9 mouse cellular contexts compared by ENCODE assay signal in the genomic region with DNA sequence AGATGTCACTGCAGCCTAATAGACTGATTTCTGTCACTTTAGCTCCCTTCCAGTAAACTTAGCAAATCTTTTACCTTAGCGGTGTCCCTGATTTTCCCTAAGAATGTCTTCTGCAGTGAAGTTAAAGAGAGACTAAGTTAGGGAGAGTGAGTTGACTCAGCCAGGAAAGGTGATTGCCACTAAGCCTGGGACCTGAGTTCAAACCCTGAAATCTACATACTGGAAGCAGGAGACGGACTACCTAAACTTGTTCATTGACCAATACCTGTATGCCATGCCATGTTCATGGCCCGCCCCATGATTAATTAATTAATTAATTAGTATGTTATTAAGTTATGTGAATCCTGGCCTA. TPM values are rescaled to one million over a fixed set of nuclear protein-coding genes. Genes with fewer than 3 reads are reported as not detected.
A peak's percentile ranks its signal among the peaks of the same experiment; 100 is the strongest.
DNase-seq lines count a peak whose midpoint lies in the region; ATAC-seq lines count a peak whose summit lies in the region.
"Had no signal": no experiment of that assay in that cellular context is flagged by ENCODE, and none has a peak within 500 bp of the region (broad histone marks: within the 10 kb centered on the region; RNA-seq: fewer than 3 reads in every experiment).

No protein-coding gene starts in this region.

- H3K4me2 ChIP-seq in midbrain, embryonic 11.5 days, result no peak overlapping the region
- no peak overlapping the region for H3K4me2 ChIP-seq in hindbrain, embryonic 12.5 days (replicated peaks)
- no peak overlapping the region for H3K4me2 ChIP-seq in midbrain, embryonic 12.5 days (replicated peaks)
- H3K4me2 ChIP-seq: heart, embryonic 15.5 days had no signal

- no peaks in the 10 kb centered on the region for H3K9me3 ChIP-seq in midbrain, embryonic 11.5 days (ENCODE audit: control insufficient read depth, low read length)
- H3K9me3 ChIP-seq in midbrain, embryonic 10.5 days (replicated peaks), result no peaks in the 10 kb centered on the region
- no peaks in the 10 kb centered on the region for H3K9me3 ChIP-seq in hindbrain, embryonic 12.5 days (replicated peaks)
- H3K9me3 ChIP-seq in midbrain, embryonic 12.5 days, result no peaks in the 10 kb centered on the region
- H3K9me3 ChIP-seq: heart, embryonic 15.5 days had no signal

- DNase-seq in cerebellum, adult 9-10 months, result peak; percentile 61
- no peak for DNase-seq in cerebellum, adult 9-11 months
- peak; percentile 97 for DNase-seq in midbrain, embryonic 11.5 days (ENCODE audit: low spot score, missing footprints)
- DNase-seq in midbrain, embryonic 10.5 days (ENCODE audit: low spot score), result no peak
- DNase-seq in right cerebral cortex, postnatal 14 days, result no peak
- no peak for DNase-seq in spleen, adult 18-20 months

- 58% methylated on average over 3 of the region's 3 CpGs for WGBS in midbrain, embryonic 11.5 days
- WGBS in midbrain, embryonic 10.5 days, result 57% methylated on average over 3 of the region's 3 CpGs
- 60% methylated on average over 3 of the region's 3 CpGs for WGBS in hindbrain, embryonic 12.5 days
- 59% methylated on average over 3 of the region's 3 CpGs for WGBS in midbrain, embryonic 12.5 days

- ATAC-seq in midbrain, embryonic 11.5 days (ENCODE audit: low FRiP score), result peak; percentile 52; the same call in 1 of the 2 replicates
- ATAC-seq in hindbrain, embryonic 12.5 days (ENCODE audit: low FRiP score), result peak; percentile 50; the same call in 1 of the 2 replicates
- peak; percentile 52; the same call in 1 of the 2 replicates for ATAC-seq in midbrain, embryonic 12.5 days (ENCODE audit: low FRiP score, low read depth)

- H3K27ac ChIP-seq in midbrain, embryonic 11.5 days (ENCODE audit: low read depth, low read length), result no peak overlapping the region
- no peak overlapping the region for H3K27ac ChIP-seq in midbrain, embryonic 10.5 days (replicated peaks)
- H3K27ac ChIP-seq in hindbrain, embryonic 12.5 days, result no peak overlapping the region
- H3K27ac ChIP-seq in midbrain, embryonic 12.5 days (replicated peaks), result no peak overlapping the region
- H3K27ac ChIP-seq: heart, embryonic 15.5 days had no signal

- no peaks in the 10 kb centered on the region for H3K27me3 ChIP-seq in midbrain, embryonic 11.5 days (ENCODE audit: control insufficient read depth, insufficient read depth, low read length)
- H3K27me3 ChIP-seq in midbrain, embryonic 10.5 days (ENCODE audit: low read depth, poor library complexity, severe bottlenecking), result no peaks in the 10 kb centered on the region
- no peaks in the 10 kb centered on the region for H3K27me3 ChIP-seq in hindbrain, embryonic 12.5 days
- no peaks in the 10 kb centered on the region; the same call in 1 of the 2 replicates for H3K27me3 ChIP-seq in midbrain, embryonic 12.5 days
- H3K27me3 ChIP-seq: heart, embryonic 15.5 days had no signal

- H3K36me3 ChIP-seq in midbrain, embryonic 11.5 days (ENCODE audit: control insufficient read depth, insufficient read depth, low read length), result no peaks in the 10 kb centered on the region
- no peaks in the 10 kb centered on the region for H3K36me3 ChIP-seq in midbrain, embryonic 10.5 days
- H3K36me3 ChIP-seq in hindbrain, embryonic 12.5 days, result no peaks in the 10 kb centered on the region
- H3K36me3 ChIP-seq in midbrain, embryonic 12.5 days, result no peaks in the 10 kb centered on the region
- H3K36me3 ChIP-seq: heart, embryonic 15.5 days had no signal

- H3K9ac ChIP-seq in midbrain, embryonic 11.5 days (ENCODE audit: low read length), result no peak overlapping the region
- no peak overlapping the region for H3K9ac ChIP-seq in hindbrain, embryonic 12.5 days
- no peak overlapping the region for H3K9ac ChIP-seq in midbrain, embryonic 12.5 days (replicated peaks)
- H3K9ac ChIP-seq: heart, embryonic 15.5 days had no signal

- H3K4me1 ChIP-seq in midbrain, embryonic 11.5 days (ENCODE audit: control insufficient read depth, insufficient read depth, low read length), result no peaks in the 10 kb centered on the region
- no peaks in the 10 kb centered on the region for H3K4me1 ChIP-seq in midbrain, embryonic 10.5 days
- no peaks in the 10 kb centered on the region for H3K4me1 ChIP-seq in hindbrain, embryonic 12.5 days
- H3K4me1 ChIP-seq in midbrain, embryonic 12.5 days, result no peaks in the 10 kb centered on the region
- H3K4me1 ChIP-seq: heart, embryonic 15.5 days had no signal

- H3K4me3 ChIP-seq in midbrain, embryonic 11.5 days (ENCODE audit: low read depth, low read length), result no peak overlapping the region
- no peak overlapping the region for H3K4me3 ChIP-seq in midbrain, embryonic 10.5 days
- no peak overlapping the region for H3K4me3 ChIP-seq in hindbrain, embryonic 12.5 days
- H3K4me3 ChIP-seq in midbrain, embryonic 12.5 days, result no peak overlapping the region
- H3K4me3 ChIP-seq: heart, embryonic 15.5 days had no signal

RNA-seq across cellular contexts. Expression of gene Extl2, which starts 26.6 kb away (rescaled TPM):
- polyA plus RNA-seq in midbrain, embryonic 11.5 days (2014; fragmentation: Nextera tagmentation; extraction: Ambion mirVana), result 27.3 and 28.1 TPM in 2 replicates
- polyA plus RNA-seq in midbrain, embryonic 10.5 days (2016; fragmentation: Nextera tagmentation; extraction: Ambion mirVana), result 23.5 and 24.3 TPM in 2 replicates
- 27.5 and 30.9 TPM in 2 replicates for polyA plus RNA-seq in hindbrain, embryonic 12.5 days (2016; fragmentation: Nextera tagmentation; extraction: Ambion mirVana)
- 24.8 and 25.7 TPM in 2 replicates for polyA plus RNA-seq in midbrain, embryonic 12.5 days (2016; fragmentation: Nextera tagmentation; extraction: Ambion mirVana)

RNA-seq across cellular contexts. Expression of gene Slc30a7, which starts 26.6 kb away (rescaled TPM):
- polyA plus RNA-seq in midbrain, embryonic 11.5 days (2014; fragmentation: Nextera tagmentation; extraction: Ambion mirVana), result 25.4 and 29.3 TPM in 2 replicates
- 21.0 and 22.6 TPM in 2 replicates for polyA plus RNA-seq in midbrain, embryonic 10.5 days (2016; fragmentation: Nextera tagmentation; extraction: Ambion mirVana)
- polyA plus RNA-seq in hindbrain, embryonic 12.5 days (2016; fragmentation: Nextera tagmentation; extraction: Ambion mirVana), result 25.5 and 26.6 TPM in 2 replicates
- polyA plus RNA-seq in midbrain, embryonic 12.5 days (2016; fragmentation: Nextera tagmentation; extraction: Ambion mirVana), result 16.8 and 23.5 TPM in 2 replicates

Comparison
In these comparisons a context has a peak if more than half of its experiments do, and no peak if none do; other contexts are left out.
1. DNase-seq: peak in cerebellum, adult 9-10 months (single experiment) and midbrain, embryonic 11.5 days (single experiment); none in cerebellum, adult 9-11 months (single experiment), midbrain, embryonic 10.5 days (single experiment), right cerebral cortex, postnatal 14 days (single experiment) and spleen, adult 18-20 months (0 of 2).
2. Peak in every context shown above with its lines, with median percentiles within 50 percentile points of each other: ATAC-seq.